Mouse (Mus musculus) olfactory bulb, adult 2 months (tissue): Measurements from ENCODE around the gene Nlk. TPM values are rescaled to one million over a fixed set of nuclear protein-coding genes. Genes with fewer than 3 reads are reported as not detected.

ENCODE experiments used
- H3K27ac ChIP-seq: fragments of 200-500 bp; 2 replicates; pipeline ENCODE4 v1.5.1; 2012; ENCODE audit warnings: low read depth, low read length; ENCODE audit not compliant: insufficient read depth
- H3K4me1 ChIP-seq: fragments of 200-500 bp; 2 replicates; pipeline ENCODE4 v1.6.1; 2012; ENCODE audit warnings: low read length; ENCODE audit not compliant: control insufficient read depth, insufficient read depth
- H3K4me3 ChIP-seq: fragments of 200-500 bp; 2 replicates; pipeline ENCODE4 v1.5.1; 2012; ENCODE audit warnings: mild to moderate bottlenecking, low read depth, low read length, moderate library complexity; ENCODE audit not compliant: insufficient read depth
- CTCF ChIP-seq: fragments of 200-500 bp; IDR thresholded peaks from 2 replicates; pipeline ENCODE4 v1.5.1; 2012; ENCODE audit warnings: low read depth, mild to moderate bottlenecking, low read length, moderate library complexity; ENCODE audit not compliant: insufficient read depth
- POLR2A ChIP-seq: fragments of 200-500 bp; IDR thresholded peaks from 2 replicates; pipeline ENCODE4 v1.6.1; 2012; ENCODE audit warnings: mild to moderate bottlenecking, low read depth, low read length, moderate library complexity; ENCODE audit not compliant: insufficient read depth
- WGBS: fragments of 180-500 bp; shearing (Covaris S2); methylation state at CpG from one replicate; pipeline ENCODE4 v1.1.7; 2018; 5-methylcytosine and 5-hydroxymethylcytosine counted together
- polyA plus RNA-seq: library from polyadenylated mRNA; stranded (reverse); fragments of >200 nt; gene quantifications from 2 replicates; pipeline ENCODE4 v1.2.4, GENCODE M21; 2012; ENCODE audit warnings: low replicate concordance; ENCODE audit not compliant: missing spikeins, insufficient read depth, insufficient read length

Nlk gene
- polyA plus RNA-seq, 1 experiment: not detected

GRCm38 (mm10) chr11:78609657-78610056 is 87.5 kb downstream of the Nlk start:
- Histone ChIP-seq H3K27ac (no peak overlapping the region), H3K4me3 (no peak overlapping the region), H3K4me1 (no peaks in the 10 kb centered on the region)
- TF ChIP-seq POLR2A (no peak), CTCF (no peak)
- WGBS: 87% methylated on average over 4 of the region's 4 CpGs

- TF ChIP-seq CTCF (no peak), POLR2A (no peak)
- no peak overlapping the region for H3K4me3 ChIP-seq
- no peak overlapping the region for H3K27ac ChIP-seq
- WGBS: 84% methylated on average over 1 of the region's 1 CpGs
- H3K4me1 ChIP-seq: no peaks in the 10 kb centered on the region
Measured at GRCm38 (mm10) chr11:78604826-78605225, 92.3 kb downstream of the Nlk start.

GRCm38 (mm10) chr11:78602781-78603180 is 94.4 kb downstream of the Nlk start:
- TF ChIP-seq POLR2A: no peak
- no peak for TF ChIP-seq CTCF

GRCm38 (mm10) chr11:78600926-78601590 is 96.1 kb downstream of the Nlk start:
- Histone ChIP-seq H3K4me3 (no peak overlapping the region), H3K4me1 (no peaks in the 10 kb centered on the region), H3K27ac (no peak overlapping the region; the same call in 1 of the 2 replicates)
- WGBS: 39% methylated on average over 4 of the region's 4 CpGs
- TF ChIP-seq CTCF: no peak
- TF ChIP-seq POLR2A: no peak

More at GRCm38 (mm10) chr11:78602781-78603180, 94.4 kb downstream of the Nlk start:
- H3K4me1 ChIP-seq: no peaks in the 10 kb centered on the region
- H3K4me3 ChIP-seq: no peak overlapping the region
- no peak overlapping the region for H3K27ac ChIP-seq
- 81% methylated on average over 3 of the region's 3 CpGs for WGBS

GRCm38 (mm10) chr11:78600496-78600895 is 96.7 kb downstream of the Nlk start:
- 43% methylated on average over 3 of the region's 3 CpGs for WGBS
- Histone ChIP-seq H3K4me3 (no peak overlapping the region), H3K27ac (no peak overlapping the region; the same call in 1 of the 2 replicates), H3K4me1 (no peaks in the 10 kb centered on the region)
- TF ChIP-seq CTCF (no peak), POLR2A (no peak)

- 75% methylated on average over 4 of the region's 4 CpGs for WGBS
- Histone ChIP-seq H3K4me1 (no peaks in the 10 kb centered on the region), H3K27ac (no peak overlapping the region), H3K4me3 (no peak overlapping the region)
- TF ChIP-seq CTCF (no peak), POLR2A (no peak)
Measured at GRCm38 (mm10) chr11:78600051-78600450, 97.1 kb downstream of the Nlk start.

- WGBS: 80% methylated on average over 3 of the region's 3 CpGs
Measured at GRCm38 (mm10) chr11:78598763-78599415, 98.3 kb downstream of the Nlk start.

GRCm38 (mm10) chr11:78596750-78597149 is 100.4 kb downstream of the Nlk start:
- H3K4me3 ChIP-seq: no peak overlapping the region
- H3K4me1 ChIP-seq: peaks cover 3% of the 10 kb centered on the region; the same call in 1 of the 2 replicates
- TF ChIP-seq CTCF: no peak
- TF ChIP-seq POLR2A: no peak
- no peak overlapping the region for H3K27ac ChIP-seq

More at GRCm38 (mm10) chr11:78598763-78599415, 98.3 kb downstream of the Nlk start:
- TF ChIP-seq CTCF: no peak
- no peak for TF ChIP-seq POLR2A
- H3K27ac ChIP-seq: no peak overlapping the region
- no peak overlapping the region for H3K4me3 ChIP-seq
- no peaks in the 10 kb centered on the region for H3K4me1 ChIP-seq

GRCm38 (mm10) chr11:78595773-78596172 is 101.4 kb downstream of the Nlk start:
- 96% methylated on average over 2 of the region's 2 CpGs for WGBS
- TF ChIP-seq CTCF: no peak
- no peak for TF ChIP-seq POLR2A
- Histone ChIP-seq H3K4me1 (peaks cover 3% of the 10 kb centered on the region; the same call in 1 of the 2 replicates), H3K4me3 (no peak overlapping the region), H3K27ac (no peak overlapping the region)
